Mouse (Mus musculus) megakaryocyte progenitor cell, adult 5-6 weeks (primary cell): ENCODE measurements around the gene Foxred2. TPM values are rescaled to one million over a fixed set of nuclear protein-coding genes. Genes with fewer than 3 reads are reported as not detected.
A peak's percentile ranks its signal among the peaks of the same experiment; 100 is the strongest.

Experiments
- ATAC-seq: replicated peaks from 2 replicates; pipeline ENCODE4 v1.8.0; 2016; ENCODE audit warnings: mild to moderate bottlenecking, moderate TSS enrichment, inconsistent platforms; ENCODE audit not compliant: poor library complexity
- total RNA-seq, 2 experiments: library from RNA; stranded (forward) in 1 of 2; stranded (reverse) in 1 of 2; fragments of 157-497, 149-512 nt in 1 of 2; fragments of 200-1000 nt in 1 of 2; gene quantifications; 2 replicates each; pipeline versions ENCODE4 v1.2.3 to v1.2.4; 2015 to 2017

The Foxred2 gene
- 15.9 and 19.4 TPM in 2 replicates for total RNA-seq (2015)
- total RNA-seq (2017) = 15.0 and 16.2 TPM in 2 replicates

GRCm38 (mm10) chr15:77956404-77956901 is at the start of gene Foxred2:
TSS of gene Foxred2 (minus strand) at chr15:77956722.
- ATAC-seq = peak; percentile 94

- peak; percentile 74 for ATAC-seq
Measured at GRCm38 (mm10) chr15:78003929-78004328, 47.4 kb upstream of the Foxred2 start.

- no peak for ATAC-seq
Measured at GRCm38 (mm10) chr15:78001400-78001799, 44.9 kb upstream of the Foxred2 start.

- no peak for ATAC-seq
Measured at GRCm38 (mm10) chr15:77988541-77988940, 32.0 kb upstream of the Foxred2 start.

GRCm38 (mm10) chr15:77983391-77983790 is 26.9 kb upstream of the Foxred2 start:
- 0 out of 2 replicates have a peak, but pooled peaks have one; percentile 37 for ATAC-seq

GRCm38 (mm10) chr15:77982195-77982939 is 25.8 kb upstream of the Foxred2 start:
- peak; percentile 86 for ATAC-seq

- ATAC-seq = no peak
Measured at GRCm38 (mm10) chr15:77981181-77981680, 24.7 kb upstream of the Foxred2 start.

- no peak for ATAC-seq
Measured at GRCm38 (mm10) chr15:77979427-77979865, 22.9 kb upstream of the Foxred2 start.

GRCm38 (mm10) chr15:77977663-77978062 is 21.1 kb upstream of the Foxred2 start:
- ATAC-seq = no peak

GRCm38 (mm10) chr15:77974165-77974841 is 17.8 kb upstream of the Foxred2 start:
- no peak; the same call in 1 of the 2 replicates for ATAC-seq

- peak; percentile 82 for ATAC-seq
Measured at GRCm38 (mm10) chr15:77970470-77971292, 14.2 kb upstream of the Foxred2 start, which contains the start of gene Eif3d. TSS of gene Eif3d (minus strand) at chr15:77970813.

- ATAC-seq = no peak
Measured at GRCm38 (mm10) chr15:77969940-77970469, 13.5 kb upstream of the Foxred2 start.

- ATAC-seq = peak; percentile 84
Measured at GRCm38 (mm10) chr15:77965117-77965528, 8.6 kb upstream of the Foxred2 start.

- ATAC-seq = no peak
Measured at GRCm38 (mm10) chr15:77962447-77962846, 5.9 kb upstream of the Foxred2 start.

- no peak for ATAC-seq
Measured at GRCm38 (mm10) chr15:77960693-77961092, 4.2 kb upstream of the Foxred2 start.

GRCm38 (mm10) chr15:77958071-77958470 is 1.5 kb upstream of the Foxred2 start:
- no peak for ATAC-seq

- no peak for ATAC-seq
Measured at GRCm38 (mm10) chr15:77957625-77958024, 1.1 kb upstream of the Foxred2 start.

- no peak for ATAC-seq
Measured at GRCm38 (mm10) chr15:77955440-77956403, 800 bp downstream of the Foxred2 start.

- no peak for ATAC-seq
Measured at GRCm38 (mm10) chr15:77954362-77954761, 2.2 kb downstream of the Foxred2 start.
